Mouse (Mus musculus) thymus, postnatal 0 days (tissue): ENCODE results near the gene Slc35b2. TPM values are rescaled to one million over a fixed set of nuclear protein-coding genes. Genes with fewer than 3 reads are reported as not detected.

Experiments used
- DNase-seq: peaks from one replicate; pipeline ENCODE4 v3.0.0-alpha.2; 2015; ENCODE audit warnings: low spot score
- polyA plus RNA-seq: library from polyadenylated mRNA; unstranded; fragments of >200 nt; fragmentation: Nextera tagmentation; extraction: Ambion mirVana; gene quantifications from 2 replicates; pipeline ENCODE4 v1.2.1, GENCODE M21; 2015

Slc35b2 gene
- 95.8 and 96.9 TPM in 2 replicates for polyA plus RNA-seq

DNA sequence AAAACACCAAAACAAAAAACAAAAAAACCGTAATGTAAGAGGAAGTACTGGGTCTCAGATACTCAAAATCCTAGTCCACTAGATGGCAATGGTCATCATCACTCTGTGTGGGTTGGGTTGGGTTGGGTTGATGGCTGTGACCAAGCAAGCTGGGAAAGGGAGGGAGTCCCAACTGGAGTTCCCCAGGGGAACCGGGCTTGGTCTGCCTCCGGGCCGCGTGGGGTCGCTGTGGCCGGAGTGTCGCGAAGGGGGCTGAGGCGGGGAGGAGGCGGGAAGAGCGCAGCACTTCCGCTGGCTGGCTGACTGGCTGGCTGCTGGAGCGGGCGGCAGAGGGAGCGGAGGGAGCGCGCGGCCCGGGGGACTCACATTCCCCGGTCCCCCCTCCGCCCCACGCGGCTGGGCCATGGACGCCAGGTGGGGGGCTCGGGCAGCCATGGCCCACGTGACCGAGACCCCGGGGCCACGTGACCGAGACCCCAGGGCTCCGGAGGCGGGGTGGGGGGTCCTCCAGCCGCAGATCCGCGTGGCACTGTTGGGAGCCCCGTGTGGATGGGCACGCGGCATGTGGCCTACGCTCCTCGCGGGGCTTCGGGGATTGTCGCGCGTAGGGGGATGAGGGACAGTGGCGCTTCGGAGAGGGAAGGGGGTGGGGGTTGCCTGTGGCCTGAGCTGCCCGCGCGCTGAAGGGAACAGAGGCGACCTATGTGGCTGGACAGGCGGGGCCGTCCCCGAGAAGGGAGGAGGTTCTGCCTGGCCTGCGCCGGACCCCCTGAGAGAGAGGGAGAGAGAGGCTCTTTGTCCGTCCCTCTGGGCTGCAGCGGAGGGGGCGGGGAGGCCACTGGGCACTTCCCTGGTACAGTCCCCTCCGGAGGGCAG lies at the start of gene Slc35b2:
Gene Slc35b2, plus strand, starts transcription at position 220 of the 876 bp plus-strand sequence.
- peak; percentile 87 for DNase-seq

- no peak for DNase-seq
These were observed 48.4 kb upstream of the Slc35b2 start for GRCm38 (mm10) chr17:45515204-45515726.

DNA sequence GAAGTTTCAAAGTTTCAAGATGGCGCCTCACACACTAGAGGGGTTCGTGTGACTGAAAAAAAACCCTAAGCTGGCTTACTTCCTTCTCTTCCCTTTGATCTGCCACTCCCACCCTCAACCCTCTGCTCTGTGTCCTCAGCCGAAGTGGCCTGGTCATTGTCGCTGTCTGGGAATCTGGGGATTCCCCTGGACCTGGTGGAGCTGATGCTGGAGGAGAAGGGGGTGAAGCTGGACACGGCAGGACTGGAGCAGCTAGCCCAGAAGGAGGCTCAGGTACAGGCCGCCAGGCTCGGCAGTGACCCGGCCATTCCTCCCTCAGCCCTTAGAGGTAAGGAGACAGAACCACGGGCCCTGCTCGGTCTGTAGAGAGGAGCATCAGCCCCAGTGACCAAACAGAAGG lies 47.9 kb upstream of the Slc35b2 start:
- no peak for DNase-seq

DNA sequence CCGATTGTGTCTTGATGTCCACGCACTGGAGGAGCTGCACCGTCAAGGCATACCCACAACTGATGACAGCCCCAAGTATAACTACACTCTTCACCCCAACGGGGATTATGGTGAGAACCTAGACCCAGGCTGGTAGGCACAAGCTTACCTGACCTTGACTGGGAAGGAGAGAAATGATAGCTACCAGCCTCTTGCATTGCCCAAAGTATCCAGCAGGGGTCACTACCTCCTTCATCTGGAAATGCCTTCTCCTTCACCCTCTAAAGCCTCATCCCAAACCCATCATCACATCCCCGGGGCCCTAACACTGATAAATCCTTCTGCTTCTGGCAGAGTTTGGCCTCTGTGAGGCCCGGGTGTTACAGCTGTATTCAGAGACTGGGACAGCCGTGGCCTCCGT lies 47.2 kb upstream of the Slc35b2 start:
- DNase-seq = peak; percentile 72

DNA sequence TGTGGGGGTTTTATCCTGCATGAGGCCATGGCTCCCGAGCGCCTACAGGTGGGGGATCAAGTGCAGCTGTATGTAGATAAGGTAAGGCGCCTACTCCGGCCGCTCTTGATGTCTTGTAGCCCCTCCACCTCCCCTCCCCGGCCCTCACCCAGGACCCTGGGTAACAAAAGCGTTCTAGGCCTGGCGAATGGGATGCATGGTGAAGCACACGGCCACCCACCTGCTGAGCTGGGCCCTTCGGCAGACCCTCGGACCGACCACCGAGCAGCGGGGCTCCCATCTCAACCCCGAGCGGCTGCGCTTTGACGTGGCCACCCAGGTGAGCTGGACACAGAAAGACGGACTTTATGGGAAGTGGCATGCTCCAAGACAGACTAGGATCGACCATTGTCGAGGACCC lies 46.5 kb upstream of the Slc35b2 start:
- DNase-seq = no peak

DNA sequence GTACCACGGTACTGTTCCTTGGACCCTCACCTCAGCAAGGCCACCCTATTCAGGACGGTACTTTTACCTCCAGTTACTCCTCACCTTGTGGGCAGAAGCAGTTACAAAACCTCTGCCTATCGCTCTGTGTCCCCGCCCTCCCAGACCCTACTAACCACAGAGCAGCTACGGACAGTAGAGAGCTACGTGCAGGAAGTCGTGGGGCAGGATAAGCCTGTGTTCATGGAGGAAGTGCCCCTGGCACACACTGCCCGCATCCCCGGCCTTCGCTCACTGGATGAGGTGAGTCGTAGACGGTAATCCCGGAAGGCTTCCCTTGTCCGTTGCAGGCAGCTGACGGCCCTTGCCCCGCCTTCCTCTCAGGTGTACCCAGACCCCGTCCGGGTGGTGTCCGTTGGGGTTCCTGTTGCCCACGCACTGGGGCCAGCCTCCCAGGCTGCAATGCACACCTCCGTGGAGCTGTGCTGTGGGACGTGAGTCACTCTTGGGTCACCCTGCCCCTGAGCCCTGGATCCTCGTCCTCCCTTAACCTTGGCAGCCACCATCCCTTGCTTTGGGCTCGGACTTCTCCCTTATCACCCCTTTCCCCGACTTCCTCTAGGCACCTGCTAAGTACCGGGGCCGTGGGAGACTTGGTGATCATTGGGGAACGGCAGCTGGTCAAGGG lies 46.0 kb upstream of the Slc35b2 start:
- no peak for DNase-seq

- no peak for DNase-seq
These were observed 44.8 kb upstream of the Slc35b2 start for GRCm38 (mm10) chr17:45518766-45519475.

DNA sequence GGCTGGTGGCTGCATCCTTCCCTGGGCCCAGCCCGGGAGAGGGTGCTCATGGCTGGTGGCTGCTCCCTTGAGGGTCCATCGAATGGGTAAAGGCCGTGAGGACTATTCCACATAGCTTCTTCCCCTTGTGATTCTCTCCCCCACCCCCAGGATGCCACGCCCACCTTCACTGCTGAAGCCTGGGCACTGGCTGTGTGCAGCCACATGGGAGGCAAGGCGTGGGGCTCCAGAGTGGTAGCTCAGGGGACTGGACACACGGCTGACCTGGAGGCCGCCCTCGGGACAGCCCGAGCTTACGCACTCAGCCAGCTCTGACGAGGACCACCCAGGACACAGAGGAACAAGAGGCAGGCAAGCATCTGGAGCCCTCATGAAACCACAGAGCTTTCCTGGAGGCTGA lies 43.5 kb upstream of the Slc35b2 start:
- no peak for DNase-seq

- peak; percentile 69 for DNase-seq
These were observed 40.4 kb upstream of the Slc35b2 start, which contains the start of gene Tcte1 for GRCm38 (mm10) chr17:45523263-45523662. Gene Tcte1 (plus strand): TSS chr17:45523434.

DNA sequence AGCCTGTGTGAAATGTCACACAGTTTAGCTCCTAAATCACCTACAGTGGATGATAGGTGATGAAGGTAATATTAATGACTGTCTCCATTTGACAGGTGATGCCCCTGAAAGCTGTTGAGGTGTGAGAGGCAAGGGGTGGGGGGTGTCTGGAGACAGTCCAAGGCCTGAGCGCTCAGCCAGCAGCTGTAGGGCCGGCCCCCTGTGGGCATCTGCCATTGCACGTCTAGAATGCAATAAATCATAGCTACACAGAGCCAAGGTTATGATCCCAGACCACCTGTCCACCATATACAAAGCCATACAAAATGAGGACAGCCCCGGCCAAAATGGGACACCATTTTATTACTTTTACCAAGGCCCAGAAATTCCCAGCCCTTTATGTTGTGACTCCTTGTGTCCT lies 38.7 kb upstream of the Slc35b2 start:
- no peak for DNase-seq

DNA sequence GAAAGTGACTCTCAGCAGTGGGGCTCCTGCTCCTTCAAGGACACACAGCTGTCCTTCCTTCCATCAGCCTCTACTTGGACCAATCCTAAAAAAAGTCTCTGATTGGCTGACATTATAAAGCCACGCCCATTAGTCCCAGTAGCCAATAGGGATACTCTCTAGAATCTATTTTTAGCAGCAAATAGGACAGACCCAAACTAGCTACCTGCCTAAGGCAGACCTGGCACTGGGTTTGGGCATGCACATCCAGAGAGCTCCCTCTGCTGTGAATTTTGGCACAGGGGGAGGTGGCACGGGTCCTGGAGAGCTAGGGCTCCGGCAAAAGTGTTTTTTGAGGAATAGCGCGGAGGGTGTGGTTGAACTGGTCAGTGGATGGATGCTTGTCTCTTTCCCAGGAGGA lies 37.1 kb upstream of the Slc35b2 start:
- DNase-seq = no peak

- no peak for DNase-seq
These were observed 33.3 kb upstream of the Slc35b2 start for GRCm38 (mm10) chr17:45530346-45530782.

DNA sequence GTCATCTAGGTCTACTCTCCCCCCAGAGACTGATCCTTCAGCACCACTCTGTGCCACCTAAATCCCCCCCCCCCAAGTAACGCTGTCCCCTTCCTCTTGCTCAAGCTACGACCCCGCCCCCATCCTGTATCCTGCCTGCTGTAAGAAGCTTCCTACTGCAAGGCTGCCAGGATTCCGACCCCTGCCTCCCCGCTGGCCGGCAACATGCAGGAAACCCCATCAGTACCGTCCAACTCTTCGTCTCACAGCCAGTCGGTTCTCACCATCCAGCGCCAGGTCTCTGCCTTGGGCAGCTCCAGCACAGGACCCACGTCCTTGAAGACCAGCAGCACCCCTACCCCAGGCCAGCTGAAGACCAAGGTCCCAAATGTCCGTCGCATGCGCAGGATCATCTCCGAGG lies 30.8 kb upstream of the Slc35b2 start:
- no peak for DNase-seq

DNA sequence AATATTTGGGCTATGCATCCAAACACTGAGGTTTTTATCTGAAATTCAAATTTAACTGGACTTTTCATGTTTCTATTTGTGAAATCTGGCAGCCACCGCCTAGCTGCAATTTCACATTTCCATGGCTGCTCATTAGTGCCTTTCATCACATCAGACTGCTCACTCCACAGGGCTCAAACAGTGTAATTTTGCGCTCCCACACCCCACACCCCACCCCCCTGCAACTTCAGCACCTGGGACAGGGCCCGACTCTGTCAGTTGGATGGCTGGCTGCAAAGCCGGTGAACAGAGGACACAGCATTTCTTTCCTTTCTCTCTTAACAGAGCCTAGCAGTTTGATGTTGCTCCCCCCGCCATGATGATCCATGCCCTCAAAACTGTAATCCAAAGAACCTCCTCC lies 27.4 kb upstream of the Slc35b2 start:
- DNase-seq = peak; percentile 37

GRCm38 (mm10) chr17:45538394-45538793 lies 25.3 kb upstream of the Slc35b2 start:
- DNase-seq = no peak

GRCm38 (mm10) chr17:45539664-45540063 lies 24.0 kb upstream of the Slc35b2 start:
- DNase-seq = no peak

DNA sequence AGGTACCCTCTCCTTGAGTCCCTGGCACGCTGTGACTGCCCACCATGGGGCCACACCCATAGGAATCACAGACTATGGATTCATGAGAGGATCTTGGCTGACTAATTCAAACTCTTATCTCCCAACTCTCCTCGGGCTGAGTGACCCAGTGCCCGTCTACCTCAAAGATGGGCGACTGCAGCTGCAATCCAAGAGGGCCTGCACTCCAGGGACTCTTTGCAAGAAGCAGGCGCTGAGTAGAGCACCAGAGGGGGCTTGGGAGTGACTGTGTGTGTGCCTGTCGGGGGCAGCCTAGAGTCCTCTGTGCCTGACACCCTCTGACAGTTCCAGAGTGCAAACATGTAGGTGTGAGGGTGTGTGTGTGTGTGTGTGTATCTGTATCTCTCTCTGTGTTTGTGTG lies 21.5 kb upstream of the Slc35b2 start:
- no peak for DNase-seq

GRCm38 (mm10) chr17:45542705-45543104 lies 21.0 kb upstream of the Slc35b2 start:
- no peak for DNase-seq

DNA sequence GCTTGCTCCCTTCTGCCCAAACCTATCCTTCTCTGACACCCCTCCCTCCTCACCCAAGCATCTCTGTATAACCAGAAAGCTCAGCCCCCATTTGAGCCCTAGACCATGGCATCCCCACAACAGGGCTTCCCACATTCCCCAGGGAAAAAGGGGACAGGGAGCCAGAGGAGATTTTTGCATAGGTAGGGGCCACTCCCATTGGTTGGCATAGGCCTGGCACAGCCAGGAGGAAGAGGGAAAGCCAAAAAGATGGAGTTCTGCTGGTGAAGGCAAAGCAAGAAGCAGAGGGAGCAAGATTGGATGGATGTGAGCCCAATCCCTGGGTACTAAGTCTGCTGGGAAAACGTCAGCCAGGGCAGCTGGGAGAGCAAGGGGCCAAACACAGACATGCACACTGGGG lies 20.6 kb upstream of the Slc35b2 start:
- DNase-seq = no peak

GRCm38 (mm10) chr17:45544001-45544872 lies 19.4 kb upstream of the Slc35b2 start:
- DNase-seq = no peak

DNA sequence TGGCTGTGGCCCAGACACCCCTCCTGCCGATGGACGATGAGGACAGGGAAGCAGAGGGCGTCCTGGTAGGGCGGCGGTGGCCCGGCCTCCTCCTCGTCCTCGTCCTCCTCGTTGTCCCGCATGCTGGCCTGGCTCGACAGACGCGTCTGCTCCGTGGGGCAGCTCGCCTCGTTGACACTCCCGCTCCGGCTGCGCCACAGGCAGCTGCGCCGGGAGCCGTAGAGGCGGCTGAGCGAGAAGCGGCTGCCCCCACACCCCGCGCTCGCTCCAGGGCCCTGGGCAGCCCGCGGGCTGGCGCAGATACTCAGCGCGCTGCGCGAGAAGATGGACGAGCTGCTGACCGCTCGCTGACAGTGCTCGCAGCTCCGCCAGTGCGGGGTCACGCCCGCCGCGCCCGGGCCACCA lies 18.8 kb upstream of the Slc35b2 start:
- no peak for DNase-seq
